Mouse (Mus musculus) cerebellum, adult 11-12 months (tissue): ENCODE measurements around the gene Clcn5.
A peak's percentile ranks its signal among the peaks of the same experiment; 100 is the strongest.

Experiments used
- DNase-seq: peaks from one replicate; pipeline ENCODE4 v3.0.0; 2022

The Clcn5 gene

GRCm38 (mm10) chrX:7190816-7191215 is 128.3 kb downstream of the Clcn5 start:
- DNase-seq: no peak

GRCm38 (mm10) chrX:7188311-7188807 is 130.8 kb downstream of the Clcn5 start:
- DNase-seq: peak; percentile 62

GRCm38 (mm10) chrX:7187455-7188310 is 131.5 kb downstream of the Clcn5 start:
- DNase-seq: peak; percentile 3

- DNase-seq: no peak
These were observed 149.0 kb downstream of the Clcn5 start for GRCm38 (mm10) chrX:7170156-7170555.

- DNase-seq: no peak
These were observed 150.4 kb downstream of the Clcn5 start for GRCm38 (mm10) chrX:7168799-7169198.

GRCm38 (mm10) chrX:7157976-7158375 is 161.2 kb downstream of the Clcn5 start:
- no peak for DNase-seq

- no peak for DNase-seq
These were observed 163.0 kb downstream of the Clcn5 start for GRCm38 (mm10) chrX:7156026-7156732.

GRCm38 (mm10) chrX:7150129-7150528 is 169.0 kb downstream of the Clcn5 start:
- no peak for DNase-seq

- DNase-seq: no peak
These were observed 173.0 kb downstream of the Clcn5 start for GRCm38 (mm10) chrX:7146156-7146555.

- no peak for DNase-seq
These were observed 197.4 kb downstream of the Clcn5 start for GRCm38 (mm10) chrX:7121618-7122280.

GRCm38 (mm10) chrX:7114885-7115284 is 204.3 kb downstream of the Clcn5 start:
- no peak for DNase-seq
